Mouse (Mus musculus) left cerebral cortex, postnatal 4 days (tissue): ENCODE measurements at regions not wholly inside any gene's neighbourhood (a gene's known extent, or its start where the extent isn't known, plus 50 kb on each side); places are given as distances from the start of the nearest gene placed in this dataset.
A peak's percentile ranks its signal among the peaks of the same experiment; 100 is the strongest.

ENCODE experiments used
- DNase-seq: peaks from one replicate; pipeline ENCODE4 v3.0.0-alpha.2; 2022
- intact Hi-C: fragments of 180-260 bp; cut with DNase I; formaldehyde crosslinking; loops from one replicate; pipeline ENCODE4 v1.15.1; 2025

DNA sequence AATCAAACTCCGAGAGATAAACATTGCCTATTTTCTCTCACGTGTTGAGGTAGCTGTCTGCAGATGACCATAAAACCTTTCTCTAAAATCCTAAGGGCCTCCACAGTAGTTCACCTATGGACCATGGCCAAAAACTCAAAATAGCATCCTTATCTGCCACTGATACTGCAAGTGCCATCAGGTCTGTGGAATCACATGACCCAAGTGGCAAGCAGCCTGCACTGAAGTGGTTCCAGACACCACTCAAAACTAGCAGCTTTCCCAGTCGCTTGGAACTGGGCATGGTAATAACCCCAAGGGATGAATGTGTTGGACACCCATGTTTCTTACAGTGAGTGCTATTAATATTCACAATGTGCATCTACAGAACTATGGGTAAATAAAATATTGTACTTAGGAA, 182.0 kb downstream of the Tm2d1 start:
- intact Hi-C loops: no loop called here
- no peak for DNase-seq

DNA sequence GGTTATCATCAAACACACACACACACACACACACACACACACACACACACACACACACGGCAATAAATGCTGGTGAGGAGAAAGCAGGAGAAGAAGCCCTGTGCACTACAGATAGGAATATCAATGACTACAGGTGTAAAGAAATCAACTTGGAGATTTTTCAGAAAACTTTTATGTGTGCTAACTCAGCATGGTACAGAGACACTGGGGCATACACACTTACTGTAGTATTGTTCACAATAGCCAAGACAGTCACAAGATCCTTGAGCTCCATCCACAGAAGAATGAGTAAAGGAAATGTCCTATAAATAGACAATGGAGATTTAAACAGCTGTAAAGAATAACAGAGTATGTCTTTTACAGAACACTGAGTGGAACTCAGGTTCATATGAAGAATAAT, 182.4 kb downstream of the Tm2d1 start:
- DNase-seq: no peak
- intact Hi-C loops: no loop called here

- intact Hi-C loops: no loop called here
- DNase-seq: no peak
These were observed 192.8 kb downstream of the Tm2d1 start for GRCm38 (mm10) chr4:98190318-98190717.

DNA sequence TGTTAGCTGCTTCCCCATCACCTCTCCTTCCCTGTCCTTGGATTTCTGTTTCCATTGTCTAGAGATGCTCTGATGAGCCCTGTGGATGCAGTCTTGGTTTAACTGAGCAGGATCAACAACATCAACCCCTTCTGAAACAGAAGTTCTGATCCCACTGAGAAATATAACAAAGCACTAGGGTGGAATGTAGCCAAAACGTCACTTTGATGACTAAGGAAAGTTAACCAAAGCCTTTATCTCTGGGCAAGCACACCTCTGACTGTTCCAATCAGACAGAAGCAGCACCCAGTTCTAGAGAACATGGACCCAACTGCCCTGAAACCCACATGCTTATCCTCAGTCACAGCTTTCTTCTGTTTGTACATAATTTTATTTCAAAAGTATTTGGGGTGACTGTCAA, 193.2 kb downstream of the Tm2d1 start:
- intact Hi-C loops: no loop called here
- no peak for DNase-seq

DNA sequence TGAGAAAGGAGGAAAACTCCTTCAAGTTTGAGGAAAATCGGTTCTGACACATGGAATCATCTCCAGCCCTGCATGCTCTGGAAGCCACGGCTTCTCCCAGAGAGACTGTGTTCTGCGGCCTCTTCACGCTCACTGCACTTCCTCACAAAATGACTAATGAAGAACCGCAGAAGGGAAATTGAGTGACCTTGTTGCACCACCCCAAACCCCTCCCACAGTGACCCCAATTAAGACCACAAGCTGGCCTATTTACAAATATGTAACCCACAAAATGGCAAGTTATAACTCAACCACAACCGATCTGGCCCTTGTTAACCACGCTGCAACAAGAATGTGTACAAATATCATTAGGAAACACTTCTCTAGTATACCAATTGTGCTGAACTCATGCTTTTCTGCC, 194.2 kb downstream of the Tm2d1 start:
- DNase-seq: peak; percentile 2
- intact Hi-C loops: no loop called here

DNA sequence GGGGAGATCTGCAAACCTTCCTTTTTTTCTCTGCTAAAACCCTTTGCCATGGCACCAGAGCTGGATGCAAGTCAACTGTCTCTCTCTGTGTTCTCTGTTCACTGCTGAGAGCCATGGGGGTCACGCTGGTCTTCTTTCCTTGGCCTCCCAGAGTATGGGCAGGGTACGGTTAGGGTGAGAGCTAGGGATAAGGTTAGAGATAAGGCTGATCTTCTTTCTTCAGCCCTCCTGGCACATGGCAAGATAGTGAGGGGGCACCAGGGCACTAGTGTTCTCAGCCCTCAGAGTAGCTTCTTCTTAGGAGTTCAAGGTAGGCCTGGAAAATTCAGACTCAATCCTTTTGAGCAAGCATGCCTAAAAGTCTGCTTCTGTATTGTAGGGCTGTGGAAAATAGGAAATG, 196.1 kb downstream of the Tm2d1 start:
- intact Hi-C loops: no loop called here
- no peak for DNase-seq

DNA sequence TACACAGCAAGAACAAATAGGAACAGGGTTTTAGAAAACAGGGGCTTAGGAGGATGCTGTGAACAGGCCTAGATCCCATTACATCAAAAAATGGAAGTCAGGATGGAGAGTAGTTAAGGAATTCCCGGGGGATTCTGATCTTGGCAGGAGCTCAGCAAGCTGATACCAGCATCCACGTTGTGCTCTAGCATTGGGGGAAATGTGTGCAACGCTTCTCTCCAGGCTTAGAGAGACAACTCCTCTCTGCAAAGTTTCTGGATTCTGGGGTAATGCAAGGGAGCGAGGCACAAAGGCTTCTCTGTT, 201.1 kb downstream of the Tm2d1 start:
- intact Hi-C loops: no loop called here
- DNase-seq: peak; percentile 60

- DNase-seq: no peak
- intact Hi-C loops: no loop called here
These were observed 201.7 kb downstream of the Tm2d1 start for GRCm38 (mm10) chr4:98181185-98182052.

DNA sequence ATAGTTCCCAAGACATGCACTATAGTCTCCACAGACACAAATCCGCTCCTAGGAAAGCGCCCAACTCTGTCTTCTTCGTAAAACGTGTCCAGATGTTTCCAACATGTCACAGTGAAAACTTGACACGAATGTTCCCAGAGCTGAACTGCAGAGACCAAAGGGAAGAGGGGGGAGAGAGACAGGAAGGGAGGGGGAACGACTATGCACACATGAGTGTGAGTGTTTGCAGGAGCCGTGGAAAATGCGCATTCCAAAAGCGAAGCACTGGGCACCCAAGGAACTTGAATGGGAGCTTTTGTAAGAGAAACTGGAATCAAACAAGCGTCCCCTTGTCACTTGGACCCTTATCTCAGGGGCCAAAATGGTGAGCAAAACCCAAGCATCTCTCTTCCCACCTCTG, 202.8 kb downstream of the Tm2d1 start:
- no peak for DNase-seq
- intact Hi-C loops: no loop called here
